Mouse (Mus musculus) left cerebral cortex, postnatal 36 days (tissue): Measurements from ENCODE around the gene Tex10. TPM values are rescaled to one million over a fixed set of nuclear protein-coding genes. Genes with fewer than 3 reads are reported as not detected.

Experiments
- DNase-seq, 2 experiments: peaks; one replicate each; pipeline ENCODE4 v3.0.0; 2021 to 2022; ENCODE audit warnings: low spot score in 2 of 2, mixed read lengths in 1 of 2
- intact Hi-C: fragments of 180-260 bp; cut with DNase I; formaldehyde crosslinking; loops from one replicate; pipeline ENCODE4 v1.15.1; 2025
- total RNA-seq, 2 experiments: library from RNA; stranded (reverse); gene quantifications; 2 replicates each; pipeline ENCODE4 v1.2.3; 2021

Gene Tex10
- total RNA-seq = 10 to 100 TPM; 18.9 to 22.7 TPM

- DNase-seq = peak; percentile 89
- intact Hi-C loops = loop anchor here (2.0 to 5.0 kb wide), 2 partner anchors 69 to 208 kb away; no protein-coding TSS in a partner anchor
These were observed at the start of gene Tex10 for GRCm38 (mm10) chr4:48472792-48473650. TSS of gene Tex10 (minus strand) at chr4:48473459.

- no peak for DNase-seq
- intact Hi-C loops = no loop called here
These were observed 37.6 kb upstream of the Tex10 start for GRCm38 (mm10) chr4:48510861-48511260.

- intact Hi-C loops = no loop called here
- DNase-seq = no peak
These were observed 19.3 kb upstream of the Tex10 start for GRCm38 (mm10) chr4:48492510-48492909.

GRCm38 (mm10) chr4:48491290-48491743 is 18.1 kb upstream of the Tex10 start:
- DNase-seq = no peak
- intact Hi-C loops = no loop called here

- no peak for DNase-seq
- intact Hi-C loops = no loop called here
These were observed 15.7 kb upstream of the Tex10 start for GRCm38 (mm10) chr4:48488916-48489315.

- intact Hi-C loops = no loop called here
- no peak for DNase-seq
These were observed 8.0 kb upstream of the Tex10 start for GRCm38 (mm10) chr4:48481287-48481686.

GRCm38 (mm10) chr4:48473651-48474011 is 372 bp upstream of the Tex10 start:
- intact Hi-C loops = loop anchor here (2.0 to 5.0 kb wide), 2 partner anchors 69 to 207 kb away; no protein-coding TSS in a partner anchor
- DNase-seq = no peak

- DNase-seq = no peak
- intact Hi-C loops = loop anchor here (2.0 to 5.0 kb wide), 2 partner anchors 70 to 209 kb away; no protein-coding TSS in a partner anchor
These were observed 1.0 kb downstream of the Tex10 start for GRCm38 (mm10) chr4:48472052-48472791.

- intact Hi-C loops = loop anchor here (5.0 kb wide), 1 partner anchor 71 kb away; no protein-coding TSS in a partner anchor
- no peak for DNase-seq
These were observed 2.3 kb downstream of the Tex10 start for GRCm38 (mm10) chr4:48470977-48471376.

- DNase-seq = no peak
- intact Hi-C loops = no loop called here
These were observed 12.2 kb downstream of the Tex10 start for GRCm38 (mm10) chr4:48461060-48461459.

GRCm38 (mm10) chr4:48458436-48458835 is 14.8 kb downstream of the Tex10 start:
- DNase-seq = no peak
- intact Hi-C loops = no loop called here

- no peak for DNase-seq
- intact Hi-C loops = no loop called here
These were observed 19.0 kb downstream of the Tex10 start for GRCm38 (mm10) chr4:48454106-48454773.

- intact Hi-C loops = no loop called here
- DNase-seq = no peak
These were observed 45.2 kb downstream of the Tex10 start for GRCm38 (mm10) chr4:48428054-48428453.

GRCm38 (mm10) chr4:48427413-48427812 is 45.8 kb downstream of the Tex10 start:
- no peak for DNase-seq
- intact Hi-C loops = no loop called here

- intact Hi-C loops = no loop called here
- no peak for DNase-seq
These were observed 49.5 kb downstream of the Tex10 start for GRCm38 (mm10) chr4:48423738-48424137.

- intact Hi-C loops = no loop called here
These were observed 50.6 kb downstream of the Tex10 start for GRCm38 (mm10) chr4:48422633-48423032.

GRCm38 (mm10) chr4:48418831-48419468 is 54.3 kb downstream of the Tex10 start:
- intact Hi-C loops = no loop called here
- no peak for DNase-seq

More at GRCm38 (mm10) chr4:48422633-48423032, 50.6 kb downstream of the Tex10 start:
- DNase-seq = no peak

GRCm38 (mm10) chr4:48415838-48416335 is 57.4 kb downstream of the Tex10 start:
- DNase-seq = no peak
- intact Hi-C loops = no loop called here

GRCm38 (mm10) chr4:48413473-48413872 is 59.8 kb downstream of the Tex10 start:
- DNase-seq = no peak
- intact Hi-C loops = no loop called here
